Mouse (Mus musculus): ENCODE measurements around the gene Phc2. TPM values are rescaled to one million over a fixed set of nuclear protein-coding genes. Genes with fewer than 3 reads are reported as not detected.
A peak's percentile ranks its signal among the peaks of the same experiment; 100 is the strongest.
"Not testable (repeated sequence)": the region's sequence is repeated elsewhere in the genome, so short reads cannot be mapped to it uniquely, and the experiment has no call there.

Gene Phc2
- polyA plus RNA-seq, 1 experiment: 61.4 TPM

DNA sequence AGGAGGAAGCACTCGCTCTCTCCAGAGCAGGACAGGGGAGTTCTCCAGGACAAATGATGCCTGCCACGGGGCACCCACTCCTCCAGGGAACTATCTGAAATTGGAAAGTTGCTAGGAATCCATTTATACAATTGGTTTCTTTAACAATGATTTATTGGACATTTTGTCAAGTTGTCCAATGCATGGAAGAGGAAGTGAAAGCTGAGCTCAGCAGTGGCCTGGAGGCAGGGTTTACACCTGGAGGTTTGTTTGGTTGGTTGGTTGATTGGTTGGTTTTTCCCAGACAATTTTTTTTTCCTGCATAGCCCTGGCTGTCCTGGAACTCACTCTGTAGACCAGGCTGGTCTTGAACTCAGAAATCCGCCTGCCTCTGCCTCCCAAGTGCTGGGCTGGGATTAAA is 9.5 kb downstream of the Phc2 start:
- Histone ChIP-seq H3K27ac (ENCODE audit: insufficient read depth, low read depth, low read length) (no peak overlapping the region), H3K4me3 (ENCODE audit: insufficient read depth, low read length) (no peak overlapping the region), H3K4me1 (ENCODE audit: control insufficient read depth, insufficient read depth, low read length) (peaks cover 52% of the 10 kb centered on the region)
- no peak for TF ChIP-seq POLR2A (IDR thresholded peaks at IDR 0.05; ENCODE audit: borderline replicate concordance, low read depth, low read length)
- TF ChIP-seq CTCF (IDR thresholded peaks at IDR 0.05; ENCODE audit: low read depth, low read length): no peak

DNA sequence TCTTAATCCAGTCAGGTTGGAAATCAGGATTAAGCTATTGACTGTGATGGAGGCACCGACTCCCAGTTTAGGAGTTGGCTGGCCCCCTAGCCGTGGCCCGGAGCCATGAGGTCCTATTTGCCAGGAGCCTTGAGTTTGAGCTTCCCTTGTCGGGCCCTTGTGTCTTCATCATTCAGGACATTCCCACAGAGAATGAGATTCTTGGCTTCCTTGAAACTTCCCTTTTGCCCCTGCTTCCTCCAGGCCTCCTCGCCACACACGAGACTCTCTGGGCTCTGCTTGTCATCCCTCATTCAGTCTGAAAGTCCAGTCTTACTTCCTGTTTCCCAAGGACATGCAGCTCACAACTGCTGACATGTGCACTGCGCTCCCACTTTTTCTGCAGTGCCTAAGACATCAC is 11.9 kb downstream of the Phc2 start:
- H3K4me3 ChIP-seq (ENCODE audit: insufficient read depth, low read length): not testable (repeated sequence)
- peak overlapping the region; percentile 90 for H3K27ac ChIP-seq (ENCODE audit: insufficient read depth, low read depth, low read length)
- peaks cover 55% of the 10 kb centered on the region for H3K4me1 ChIP-seq (ENCODE audit: control insufficient read depth, insufficient read depth, low read length)

- peak overlapping the region; percentile 20; the same call in 1 of the 2 replicates for H3K4me3 ChIP-seq (ENCODE audit: insufficient read depth, low read length)
- H3K4me1 ChIP-seq (ENCODE audit: control insufficient read depth, insufficient read depth, low read length): peaks cover 51% of the 10 kb centered on the region
- peak overlapping the region; percentile 90 for H3K27ac ChIP-seq (ENCODE audit: insufficient read depth, low read depth, low read length)
These were observed 12.7 kb downstream of the Phc2 start for GRCm38 (mm10) chr4:128667195-128667594.

DNA sequence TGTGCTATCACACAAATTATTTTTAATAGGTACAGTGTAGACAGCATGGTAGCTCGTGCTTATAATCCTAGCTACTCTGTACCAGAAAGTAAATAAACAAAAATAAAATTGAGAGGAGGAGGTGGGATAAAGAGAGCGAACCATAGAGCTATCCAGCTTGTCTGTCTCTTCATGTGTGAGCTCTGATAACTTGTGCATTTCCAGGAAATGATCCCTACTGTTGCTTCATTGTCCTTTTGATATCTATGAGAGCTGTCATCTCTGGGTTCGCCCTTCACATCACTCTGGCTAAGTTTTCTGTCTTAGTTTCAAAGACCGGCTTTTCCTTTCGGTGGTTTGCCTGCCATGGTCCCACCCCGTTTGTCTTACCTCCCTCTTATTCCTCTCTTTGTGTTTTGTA is 14.7 kb downstream of the Phc2 start:
- Histone ChIP-seq H3K4me1 (ENCODE audit: control insufficient read depth, insufficient read depth, low read length) (peaks cover 44% of the 10 kb centered on the region), H3K27ac (ENCODE audit: insufficient read depth, low read depth, low read length) (no peak overlapping the region), H3K4me3 (ENCODE audit: insufficient read depth, low read length) (no peak overlapping the region)
- TF ChIP-seq CTCF (IDR thresholded peaks at IDR 0.05; ENCODE audit: low read depth, low read length) (no peak), POLR2A (IDR thresholded peaks at IDR 0.05; ENCODE audit: borderline replicate concordance, low read depth, low read length) (no peak)

GRCm38 (mm10) chr4:128670566-128671191 is 16.2 kb downstream of the Phc2 start:
- peaks cover 31% of the 10 kb centered on the region for H3K4me1 ChIP-seq (ENCODE audit: control insufficient read depth, insufficient read depth, low read length)
- TF ChIP-seq POLR2A (IDR thresholded peaks at IDR 0.05; ENCODE audit: borderline replicate concordance, low read depth, low read length) (no peak), CTCF (IDR thresholded peaks at IDR 0.05; ENCODE audit: low read depth, low read length) (no peak)
- no peak overlapping the region for H3K4me3 ChIP-seq (ENCODE audit: insufficient read depth, low read length)
- no peak overlapping the region for H3K27ac ChIP-seq (ENCODE audit: insufficient read depth, low read depth, low read length)

- no peak for TF ChIP-seq CTCF (IDR thresholded peaks at IDR 0.05; ENCODE audit: low read depth, low read length)
- TF ChIP-seq POLR2A (IDR thresholded peaks at IDR 0.05; ENCODE audit: borderline replicate concordance, low read depth, low read length): no peak
- Histone ChIP-seq H3K27ac (ENCODE audit: insufficient read depth, low read depth, low read length) (no peak overlapping the region), H3K4me3 (ENCODE audit: insufficient read depth, low read length) (no peak overlapping the region), H3K4me1 (ENCODE audit: control insufficient read depth, insufficient read depth, low read length) (peaks cover 24% of the 10 kb centered on the region)
These were observed 18.0 kb downstream of the Phc2 start for GRCm38 (mm10) chr4:128672494-128672893.

DNA sequence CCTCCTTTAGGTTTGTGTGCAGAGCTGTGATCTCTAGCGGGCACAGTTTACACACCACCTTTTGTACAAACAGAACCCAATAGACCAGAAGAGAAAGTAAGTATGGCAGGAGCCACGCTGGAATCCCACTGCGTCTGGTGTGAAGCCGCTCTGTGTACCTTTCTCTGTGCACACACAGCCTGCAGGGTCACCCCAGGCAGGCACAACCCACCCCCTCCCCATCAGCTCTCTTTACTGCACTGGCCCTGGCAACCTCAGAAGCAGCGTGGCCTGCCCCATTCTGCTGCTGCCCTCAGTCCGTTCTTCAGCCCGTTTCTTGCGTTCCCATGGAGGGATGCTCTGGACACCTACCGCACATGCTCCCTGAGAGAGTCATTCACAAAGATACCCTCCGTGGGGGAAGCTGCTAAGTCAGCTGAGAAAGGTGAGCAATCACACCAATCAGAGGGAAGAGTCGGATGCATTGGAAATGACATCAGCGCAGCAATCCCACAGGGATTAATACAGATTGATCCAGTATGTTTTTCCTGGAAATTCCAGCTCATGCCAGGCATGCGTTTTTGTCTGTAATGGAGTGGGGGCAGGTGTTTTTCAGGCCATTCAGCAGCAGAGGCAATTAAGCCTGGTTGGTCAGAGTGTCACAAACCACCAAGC is 24.2 kb downstream of the Phc2 start:
- H3K4me3 ChIP-seq (ENCODE audit: insufficient read depth, low read length): no peak overlapping the region
- no peak for TF ChIP-seq CTCF (IDR thresholded peaks at IDR 0.05; ENCODE audit: low read depth, low read length)
- TF ChIP-seq POLR2A (IDR thresholded peaks at IDR 0.05; ENCODE audit: borderline replicate concordance, low read depth, low read length): no peak
- no peak overlapping the region for H3K27ac ChIP-seq (ENCODE audit: insufficient read depth, low read depth, low read length)
- H3K4me1 ChIP-seq (ENCODE audit: control insufficient read depth, insufficient read depth, low read length): peaks cover 7% of the 10 kb centered on the region

DNA sequence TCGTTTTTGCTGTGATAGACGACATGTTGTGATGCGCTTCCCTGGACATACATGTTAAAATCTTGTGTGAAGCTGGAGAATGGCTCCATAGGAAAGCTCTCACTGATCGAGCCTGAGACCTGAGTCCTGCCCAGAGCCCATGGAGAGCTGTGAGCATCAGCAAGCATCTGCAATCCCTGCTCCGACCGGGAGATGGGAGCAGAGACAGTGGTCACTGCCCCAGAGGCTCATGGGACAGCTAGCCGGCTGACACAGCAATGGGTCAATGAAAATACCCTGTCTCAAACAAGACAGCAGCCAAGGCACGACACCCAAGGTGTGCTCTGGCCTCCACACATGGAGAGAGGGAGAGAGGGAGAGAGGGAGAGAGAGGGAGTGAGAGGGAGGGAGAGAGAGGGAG is 26.6 kb downstream of the Phc2 start:
- TF ChIP-seq POLR2A (IDR thresholded peaks at IDR 0.05; ENCODE audit: borderline replicate concordance, low read depth, low read length) (no peak), CTCF (IDR thresholded peaks at IDR 0.05; ENCODE audit: low read depth, low read length) (no peak)
- Histone ChIP-seq H3K4me1 (ENCODE audit: control insufficient read depth, insufficient read depth, low read length) (peaks cover 7% of the 10 kb centered on the region), H3K4me3 (ENCODE audit: insufficient read depth, low read length) (no peak overlapping the region), H3K27ac (ENCODE audit: insufficient read depth, low read depth, low read length) (no peak overlapping the region)

DNA sequence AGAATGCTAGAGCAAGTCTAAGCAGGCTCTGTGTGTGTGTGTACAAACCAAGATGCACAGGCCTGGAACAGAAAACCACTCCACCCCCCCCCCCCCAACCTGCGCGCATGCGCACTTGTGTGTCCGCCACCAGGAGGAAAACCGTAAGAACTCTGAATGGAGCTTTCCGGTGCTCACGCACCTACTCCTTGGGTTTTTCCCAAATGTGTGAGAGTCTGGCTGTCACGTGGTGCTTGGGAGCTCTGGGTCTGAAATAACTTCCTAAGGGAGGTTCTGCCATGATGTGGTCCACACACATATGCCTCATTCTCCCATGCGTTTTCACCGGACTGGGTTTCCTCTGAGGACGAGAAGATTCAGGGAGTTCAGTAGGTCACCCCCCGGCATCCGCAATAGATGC is 27.8 kb downstream of the Phc2 start:
- peaks cover 7% of the 10 kb centered on the region for H3K4me1 ChIP-seq (ENCODE audit: control insufficient read depth, insufficient read depth, low read length)
- no peak for TF ChIP-seq POLR2A (IDR thresholded peaks at IDR 0.05; ENCODE audit: borderline replicate concordance, low read depth, low read length)
- no peak for TF ChIP-seq CTCF (IDR thresholded peaks at IDR 0.05; ENCODE audit: low read depth, low read length)
- no peak overlapping the region for H3K27ac ChIP-seq (ENCODE audit: insufficient read depth, low read depth, low read length)
- no peak overlapping the region for H3K4me3 ChIP-seq (ENCODE audit: insufficient read depth, low read length)

- Histone ChIP-seq H3K27ac (ENCODE audit: insufficient read depth, low read depth, low read length) (no peak overlapping the region), H3K4me1 (ENCODE audit: control insufficient read depth, insufficient read depth, low read length) (peaks cover 7% of the 10 kb centered on the region)
- TF ChIP-seq CTCF (IDR thresholded peaks at IDR 0.05; ENCODE audit: low read depth, low read length) (no peak), POLR2A (IDR thresholded peaks at IDR 0.05; ENCODE audit: borderline replicate concordance, low read depth, low read length) (no peak)
These were observed 29.2 kb downstream of the Phc2 start for GRCm38 (mm10) chr4:128683706-128684105.

More at GRCm38 (mm10) chr4:128683706-128684105, 29.2 kb downstream of the Phc2 start:
- H3K4me3 ChIP-seq (ENCODE audit: insufficient read depth, low read length): no peak overlapping the region
